Mouse (Mus musculus) layer of hippocampus, postnatal 10 days (tissue): ENCODE measurements around the gene Dpagt1. TPM values are rescaled to one million over a fixed set of nuclear protein-coding genes. Genes with fewer than 3 reads are reported as not detected.
"Not testable (repeated sequence)": the region's sequence is repeated elsewhere in the genome, so short reads cannot be mapped to it uniquely, and the experiment has no call there.

ENCODE experiments used
- DNase-seq, 2 experiments: peaks; one replicate each; pipeline ENCODE4 v3.0.0; 2021; ENCODE audit warnings: low spot score in 2 of 2
- total RNA-seq, 2 experiments: library from RNA; stranded (reverse); gene quantifications; 2 replicates each; pipeline ENCODE4 v1.2.3; 2021

Gene Dpagt1
- total RNA-seq, 2 experiments from 2014 or later = 16.5 to 18.5 TPM

DNA sequence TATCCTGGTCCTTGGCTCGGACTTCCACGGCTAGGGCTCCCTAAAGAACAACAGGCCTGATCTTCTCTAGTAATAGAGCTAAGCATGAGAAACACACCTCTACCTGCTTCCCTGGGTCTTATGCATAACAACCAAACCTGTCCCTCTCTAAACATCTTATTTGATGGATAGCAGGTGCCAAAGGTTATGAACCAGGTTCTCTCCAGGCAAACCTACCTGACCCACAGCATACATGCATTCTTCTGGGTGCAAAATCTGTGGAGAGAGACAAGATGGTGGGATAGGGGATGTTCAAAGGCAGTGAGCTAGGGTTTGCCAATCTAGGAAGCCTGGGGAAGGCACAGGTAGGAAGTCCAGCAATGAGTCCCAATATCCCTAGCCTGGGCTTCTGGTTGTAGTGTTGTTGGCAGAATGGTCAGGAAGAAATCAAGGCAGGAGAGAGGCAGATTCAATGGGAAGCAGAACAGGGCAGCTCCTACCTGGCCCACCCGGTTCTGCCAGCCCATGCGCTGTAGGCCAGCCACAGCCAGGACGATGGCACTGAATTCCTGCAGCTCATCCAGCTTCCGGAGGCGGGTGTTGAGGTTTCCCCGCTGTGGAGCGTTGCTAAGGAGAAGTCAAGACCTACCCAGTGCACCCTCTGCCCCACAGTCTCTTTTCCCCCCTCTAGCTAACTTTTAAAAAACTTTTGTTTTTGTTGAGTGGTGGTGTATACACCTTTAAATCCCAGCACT lies 11.8 kb downstream of the Dpagt1 start:
- DNase-seq = no peak

GRCm38 (mm10) chr9:44338574-44338973 lies 12.8 kb downstream of the Dpagt1 start:
- DNase-seq = no peak

DNA sequence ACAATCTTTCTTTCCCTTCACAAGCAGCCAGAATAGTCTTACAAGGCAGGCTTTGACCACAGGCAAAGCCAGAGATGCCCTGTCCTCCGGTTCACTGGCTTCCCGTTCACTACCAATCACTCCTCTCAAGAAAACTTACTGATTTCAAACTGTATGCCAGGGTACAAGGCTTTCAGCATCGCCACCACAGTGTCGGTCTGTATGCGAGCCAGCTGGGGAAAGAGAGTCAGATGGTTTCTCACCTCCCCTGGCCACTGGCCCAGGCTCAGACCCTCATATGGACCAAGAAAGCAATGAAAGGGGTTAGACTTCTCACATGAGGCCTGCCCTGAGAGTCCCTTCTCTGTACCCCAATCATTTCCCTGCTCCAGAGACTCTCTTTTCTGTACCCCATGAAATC lies 15.7 kb downstream of the Dpagt1 start:
- no peak for DNase-seq

DNA sequence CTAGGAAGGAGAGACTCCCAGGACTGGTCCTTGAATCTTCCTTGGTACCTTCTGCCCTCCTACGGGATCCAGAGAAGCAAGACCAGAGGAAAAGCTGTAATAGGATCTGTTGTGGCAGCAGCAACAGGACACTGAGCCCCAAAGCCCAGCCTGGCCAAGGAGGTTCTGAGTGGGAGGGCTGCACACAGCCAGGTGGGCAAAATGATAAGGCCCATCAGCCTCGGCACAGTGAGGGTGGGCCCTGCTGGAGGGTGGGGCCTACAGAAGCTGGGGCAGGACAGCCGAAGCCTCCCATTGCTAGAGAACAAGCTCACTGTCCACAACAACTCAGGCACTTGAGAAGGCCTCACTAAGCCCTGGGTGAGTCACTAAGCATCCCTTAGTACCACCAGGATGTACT lies 16.4 kb downstream of the Dpagt1 start:
- no peak for DNase-seq

- DNase-seq = no peak
Measured at GRCm38 (mm10) chr9:44342605-44343004, 16.8 kb downstream of the Dpagt1 start.

DNA sequence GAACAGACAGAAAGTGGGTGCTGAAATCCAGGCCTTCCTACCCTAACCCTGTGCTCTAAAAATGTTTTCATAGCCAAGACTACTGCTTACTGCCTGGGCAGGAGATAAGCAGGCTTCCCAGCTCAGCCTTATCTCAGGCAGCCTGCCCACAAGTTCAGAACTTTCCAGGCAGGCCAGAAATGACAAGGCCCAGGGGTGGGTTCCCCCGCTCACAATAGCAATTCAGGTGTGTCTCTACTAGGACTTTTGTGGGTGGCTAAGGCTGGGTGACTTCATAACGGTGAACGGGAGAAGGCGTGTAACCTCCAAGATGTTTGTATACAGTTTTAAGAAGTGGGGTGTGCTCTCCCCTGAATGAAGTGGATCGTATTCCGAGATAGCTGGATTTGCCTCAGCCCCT lies 17.5 kb downstream of the Dpagt1 start:
- DNase-seq = no peak

DNA sequence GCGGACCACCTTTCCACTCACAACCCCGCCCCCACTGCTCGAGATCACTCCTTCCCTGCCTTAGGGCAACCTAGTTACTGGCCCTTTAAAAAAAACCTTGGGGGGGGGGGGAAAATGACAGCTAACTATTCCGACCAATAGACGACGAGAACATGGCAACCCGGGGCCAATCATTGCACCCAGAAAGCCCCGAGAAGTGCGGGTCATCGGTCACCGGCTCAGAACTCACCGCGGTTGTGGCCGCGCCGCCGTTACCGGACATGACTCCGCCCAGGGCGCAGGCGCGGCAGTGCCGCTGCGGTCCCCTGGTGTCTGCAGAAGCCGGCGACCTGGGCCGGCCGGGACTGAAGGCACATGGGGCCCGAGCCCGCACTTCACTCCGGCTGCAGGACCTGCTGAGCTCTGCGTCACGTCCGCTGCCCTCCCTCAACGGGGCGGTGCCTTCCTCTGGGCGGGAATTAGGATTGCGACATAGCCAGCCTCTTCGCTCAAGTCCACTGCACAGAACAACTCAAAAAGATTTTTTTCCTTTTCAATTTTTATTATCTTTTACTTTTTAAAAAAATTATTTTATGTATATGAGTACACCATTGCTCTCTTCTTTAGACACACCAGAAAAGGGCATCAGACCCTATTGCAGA lies 18.1 kb downstream of the Dpagt1 start, which contains the start of gene Hmbs:
Gene Hmbs, minus strand, starts transcription at position 448 of the 641 bp plus-strand sequence.
- DNase-seq = peak; percentile 83 to 87

DNA sequence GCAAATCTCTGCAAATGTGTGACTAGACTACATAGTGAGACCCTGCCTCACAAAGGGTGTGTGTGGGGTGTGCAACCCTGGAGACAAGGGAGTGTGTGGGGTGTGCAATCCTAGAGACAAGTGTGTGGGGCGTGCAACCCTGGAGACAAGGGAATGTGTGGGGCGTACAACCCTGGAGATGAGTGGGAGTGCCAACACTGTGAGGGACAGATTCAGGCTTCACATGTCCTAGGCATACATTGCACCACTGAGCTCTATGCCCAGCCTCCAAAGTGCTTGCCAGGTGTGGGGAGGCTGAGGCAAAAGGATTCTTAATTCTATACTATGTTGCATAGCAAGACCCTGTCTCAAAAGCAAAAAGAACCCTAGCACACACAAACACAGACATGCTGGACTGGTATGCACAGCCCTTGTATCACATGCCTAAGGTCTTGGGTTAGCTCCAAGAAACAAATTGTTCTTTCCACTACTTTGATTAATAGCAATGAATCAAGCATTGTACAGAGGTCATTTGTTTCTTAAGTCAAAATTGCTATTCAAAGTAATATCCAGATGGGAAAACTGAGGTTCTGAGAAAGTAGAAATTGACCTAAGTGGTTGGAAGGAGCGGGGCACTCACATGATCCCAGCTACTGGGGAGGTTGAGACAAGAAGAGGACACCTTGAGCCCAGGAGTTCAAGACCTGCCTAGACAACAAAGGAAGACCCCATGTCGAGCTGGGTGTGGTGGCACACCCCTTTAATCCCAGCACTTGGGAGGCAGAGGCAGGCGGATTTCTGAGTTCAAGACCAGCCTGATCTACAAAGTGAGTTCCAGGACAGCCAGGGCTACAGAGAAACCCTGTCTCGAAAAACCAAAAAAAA lies 20.0 kb downstream of the Dpagt1 start:
- no peak for DNase-seq

GRCm38 (mm10) chr9:44347166-44347565 lies 21.3 kb downstream of the Dpagt1 start:
- DNase-seq = no peak

DNA sequence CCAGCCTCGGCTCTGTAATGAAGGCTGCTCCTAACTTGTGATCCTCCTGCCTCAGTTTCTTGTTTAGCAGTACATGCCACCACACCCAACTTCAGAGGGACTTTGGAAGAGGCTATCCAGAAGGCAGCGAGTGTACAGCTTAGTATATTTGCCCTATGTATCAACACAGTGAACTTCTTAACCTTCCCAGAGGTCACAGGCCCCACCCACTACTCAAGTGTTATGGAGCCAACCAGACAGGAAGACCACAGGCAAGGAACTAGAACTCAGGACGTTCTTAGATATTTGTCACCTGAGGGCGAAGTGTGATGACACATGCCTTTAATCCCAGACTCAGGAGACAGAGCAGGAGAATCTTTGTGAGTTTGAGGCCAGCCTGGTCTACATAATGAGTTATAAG lies 21.8 kb downstream of the Dpagt1 start:
- no peak for DNase-seq

DNA sequence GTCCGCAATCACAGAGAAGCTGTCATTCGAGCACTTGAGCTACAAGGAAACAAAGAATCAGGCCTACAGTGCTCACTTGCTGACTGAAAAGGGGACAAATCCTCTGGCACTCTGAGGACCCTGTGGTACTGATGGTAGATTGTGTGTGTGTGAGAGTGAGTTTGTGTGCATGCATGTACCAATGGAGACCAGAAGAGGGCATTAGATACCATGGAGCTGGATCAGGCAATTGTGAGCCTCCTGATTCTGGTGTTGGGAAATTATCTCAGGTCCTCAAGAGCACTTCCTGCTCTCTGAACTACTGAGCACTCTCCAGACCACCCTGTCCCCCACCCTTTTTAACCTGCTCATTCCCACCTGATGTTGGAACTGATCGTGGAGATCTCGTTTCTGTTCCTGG lies 22.7 kb downstream of the Dpagt1 start:
- no peak for DNase-seq

- no peak for DNase-seq
Measured at GRCm38 (mm10) chr9:44351396-44351795, 25.6 kb downstream of the Dpagt1 start.

- DNase-seq = no peak
Measured at GRCm38 (mm10) chr9:44352337-44352736, 26.5 kb downstream of the Dpagt1 start.

GRCm38 (mm10) chr9:44353142-44353541 lies 27.3 kb downstream of the Dpagt1 start:
- no peak for DNase-seq

DNA sequence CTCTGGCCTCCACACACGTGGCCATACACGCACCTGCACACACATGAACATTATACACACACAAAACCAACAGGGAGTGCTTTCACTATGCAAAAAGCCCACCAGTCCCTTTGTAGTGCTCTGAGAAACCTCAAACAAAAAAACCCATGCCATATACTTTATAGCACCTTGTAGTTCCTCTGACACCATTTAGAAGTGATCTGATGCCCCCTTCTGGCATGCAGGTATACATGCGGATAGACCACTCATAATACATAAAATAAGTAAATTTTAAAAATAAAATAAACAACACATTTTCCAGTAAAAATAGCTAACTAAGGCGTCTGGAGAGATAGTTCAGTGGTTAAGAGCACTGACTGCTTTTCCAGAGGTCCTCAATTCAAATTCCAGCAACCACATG lies 31.4 kb downstream of the Dpagt1 start:
- DNase-seq = no peak

DNA sequence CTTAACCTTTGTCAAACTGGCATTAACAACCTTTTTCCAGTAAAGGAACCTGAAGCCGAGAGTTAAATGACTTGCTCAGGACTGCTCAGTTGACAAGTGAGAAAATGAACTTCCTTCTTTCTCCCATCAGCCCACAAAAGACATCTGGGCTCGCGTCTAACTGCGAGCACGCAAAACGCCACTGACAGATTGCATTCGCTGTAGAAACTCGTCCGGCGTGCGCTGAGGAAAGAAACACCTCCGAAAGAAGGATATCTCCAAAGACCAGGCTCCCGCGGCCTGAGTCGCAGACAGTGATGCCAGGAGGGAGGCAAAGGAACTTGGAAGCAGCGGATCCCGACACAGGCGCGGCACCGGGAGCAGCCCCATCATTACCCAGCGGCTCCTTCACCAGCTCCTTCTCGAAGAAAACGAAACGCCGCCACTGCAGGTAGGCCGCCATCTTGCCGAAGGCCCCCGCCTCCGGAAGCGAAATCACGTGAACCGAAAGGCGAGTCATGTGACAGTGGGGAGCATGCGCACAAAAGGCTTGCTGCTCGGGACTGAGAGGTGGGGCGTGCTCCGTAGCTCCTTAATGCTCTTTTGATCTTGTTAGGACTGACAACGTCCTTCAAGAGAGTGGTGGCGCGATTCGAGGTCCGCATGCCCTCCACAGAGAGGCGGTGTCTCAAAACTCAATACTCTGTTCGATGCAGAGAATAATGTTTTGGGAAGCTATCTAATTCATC lies 35.5 kb downstream of the Dpagt1 start, which contains the start of gene Vps11:
Gene Vps11, minus strand, starts transcription at position 481 of the 728 bp plus-strand sequence.
- DNase-seq = peak; percentile 94 to 95

DNA sequence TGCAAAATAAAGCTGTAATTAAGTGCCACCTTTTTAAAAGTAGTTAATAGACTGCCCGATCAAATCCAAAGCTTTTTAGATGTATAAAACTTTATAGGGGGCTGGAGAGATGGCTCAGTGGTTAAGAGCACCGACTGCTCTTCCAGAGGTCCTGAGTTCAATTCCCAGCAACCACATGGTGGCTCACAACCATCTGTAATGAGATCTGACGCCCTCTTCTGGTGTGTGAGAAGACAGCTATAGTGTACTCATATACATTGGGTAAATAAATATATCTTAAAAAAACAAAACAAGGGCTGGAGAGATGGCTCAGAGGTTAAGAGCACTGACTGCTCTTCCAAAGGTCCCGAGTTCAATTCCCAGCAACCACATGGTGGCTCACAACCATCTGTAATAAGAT lies 36.1 kb downstream of the Dpagt1 start:
- DNase-seq = not testable (repeated sequence)

- no peak for DNase-seq
Measured at GRCm38 (mm10) chr9:44364480-44364879, 38.7 kb downstream of the Dpagt1 start.

DNA sequence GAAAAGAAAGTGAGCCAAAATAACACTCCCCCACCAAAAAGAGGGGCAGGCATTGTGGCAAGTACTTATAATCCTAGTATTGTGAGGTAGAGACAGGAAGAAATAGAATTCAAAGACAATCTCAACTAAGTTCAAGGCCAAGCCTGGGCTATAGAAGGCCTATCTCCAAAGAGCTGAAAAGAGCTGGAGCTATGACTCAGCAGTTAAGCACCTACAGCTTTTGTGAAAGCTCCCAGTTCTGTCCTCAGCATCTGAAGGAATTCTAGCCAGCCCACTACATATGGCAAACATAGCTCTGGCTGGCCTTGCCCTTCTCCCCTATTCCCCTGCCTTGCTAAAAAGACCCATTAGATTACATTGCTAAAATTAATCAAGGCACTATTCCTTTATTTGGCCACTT lies 47.6 kb downstream of the Dpagt1 start:
- no peak for DNase-seq

GRCm38 (mm10) chr9:44376141-44376540 lies 50.3 kb downstream of the Dpagt1 start:
- DNase-seq = no peak

DNA sequence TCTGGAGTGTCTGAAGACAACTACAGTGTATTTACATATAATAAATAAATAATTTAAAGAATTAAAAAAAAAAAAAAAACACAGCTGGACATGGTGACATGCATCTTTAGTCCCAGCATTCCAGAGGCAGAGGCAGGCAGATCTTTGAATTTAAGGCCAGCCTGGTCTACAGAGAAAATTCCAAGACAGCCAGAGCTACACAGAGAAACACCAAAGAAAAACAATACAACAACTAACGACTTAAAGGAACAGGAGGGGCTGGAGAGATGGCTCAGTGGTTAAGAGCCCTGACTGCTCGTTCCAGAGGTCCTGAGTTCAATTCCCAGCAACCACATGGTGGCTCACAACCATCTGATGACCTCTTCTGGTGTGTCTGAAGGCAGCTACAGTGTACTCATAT lies 51.5 kb downstream of the Dpagt1 start:
- not testable (repeated sequence) for DNase-seq
